Mouse (Mus musculus) ES-Bruce4 (cell line): ENCODE results near the gene Ramp2.

Source experiments
- CTCF ChIP-seq: IDR thresholded peaks from one replicate; pipeline ENCODE4 v1.8.1; 2011; ENCODE audit warnings: low read depth, low read length
- EP300 ChIP-seq: IDR thresholded peaks from 2 replicates; pipeline ENCODE4 v1.6.1; 2011; ENCODE audit warnings: low read depth, low read length; ENCODE audit not compliant: insufficient read depth
- POLR2A ChIP-seq: IDR thresholded peaks from one replicate; pipeline ENCODE4 v1.8.1; 2011; ENCODE audit warnings: low read length; ENCODE audit not compliant: insufficient read depth

GRCm38 (mm10) chr11:101247521-101248030 is 1.7 kb downstream of the Ramp2 start:
- no peak for TF ChIP-seq POLR2A
- TF ChIP-seq CTCF, result no peak
- TF ChIP-seq EP300, result no peak
